Mouse (Mus musculus) layer of hippocampus, adult 11-12 months (tissue): Measurements from ENCODE around the gene Tead1.

Source experiments
- DNase-seq: peaks from one replicate; pipeline ENCODE4 v3.0.0; 2022; ENCODE audit warnings: low spot score

The Tead1 gene

DNA sequence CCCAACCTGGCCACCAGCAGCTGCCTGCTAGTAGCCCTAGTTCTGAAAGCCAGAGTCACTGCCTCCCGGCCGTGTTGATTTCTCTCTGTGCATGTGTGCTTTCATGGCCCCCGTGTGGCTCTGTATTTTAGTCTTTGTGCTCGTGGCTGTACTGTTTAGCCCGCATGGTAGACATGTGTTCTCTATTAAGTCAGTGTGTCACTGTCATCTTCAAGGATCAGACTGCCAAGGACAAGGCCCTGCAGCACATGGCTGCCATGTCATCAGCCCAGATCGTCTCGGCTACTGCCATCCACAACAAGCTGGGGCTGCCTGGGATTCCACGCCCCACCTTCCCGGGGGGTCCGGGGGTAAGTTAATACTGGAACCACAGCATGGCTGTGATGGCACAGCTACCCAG lies 177.5 kb downstream of the Tead1 start:
- DNase-seq: no peak

- no peak for DNase-seq
These were observed 180.8 kb downstream of the Tead1 start for GRCm38 (mm10) chr7:112859887-112860286.

- DNase-seq: peak; percentile 87
These were observed 183.0 kb downstream of the Tead1 start for GRCm38 (mm10) chr7:112862086-112862485.

DNA sequence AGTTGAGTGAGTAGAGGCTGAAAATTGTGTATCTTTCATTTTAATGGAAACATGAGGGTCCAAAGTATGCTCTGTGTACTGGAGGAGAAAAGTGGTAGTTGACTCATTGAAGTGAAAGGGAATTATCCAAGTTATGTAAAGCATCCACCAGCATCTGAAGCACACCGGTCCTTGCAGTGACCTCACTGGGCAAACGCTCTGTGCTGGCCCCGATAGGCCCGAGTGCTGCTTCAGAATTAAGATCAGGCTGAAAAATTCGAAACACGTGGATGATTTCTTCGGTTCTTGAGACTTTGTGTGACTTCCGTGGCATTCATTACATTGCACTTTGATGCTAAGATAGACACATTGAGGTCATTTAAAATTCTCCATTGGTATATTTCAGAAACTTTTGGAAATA lies 185.1 kb downstream of the Tead1 start:
- DNase-seq: no peak

- DNase-seq: peak; percentile 74
These were observed 186.6 kb downstream of the Tead1 start for GRCm38 (mm10) chr7:112865739-112866138.

GRCm38 (mm10) chr7:112868551-112869465 lies 189.7 kb downstream of the Tead1 start:
- peak; percentile 68 for DNase-seq

- no peak for DNase-seq
These were observed 192.6 kb downstream of the Tead1 start for GRCm38 (mm10) chr7:112871752-112872151.

GRCm38 (mm10) chr7:112872435-112873196 lies 193.5 kb downstream of the Tead1 start:
- no peak for DNase-seq

GRCm38 (mm10) chr7:112876128-112876527 lies 197.0 kb downstream of the Tead1 start:
- DNase-seq: no peak

DNA sequence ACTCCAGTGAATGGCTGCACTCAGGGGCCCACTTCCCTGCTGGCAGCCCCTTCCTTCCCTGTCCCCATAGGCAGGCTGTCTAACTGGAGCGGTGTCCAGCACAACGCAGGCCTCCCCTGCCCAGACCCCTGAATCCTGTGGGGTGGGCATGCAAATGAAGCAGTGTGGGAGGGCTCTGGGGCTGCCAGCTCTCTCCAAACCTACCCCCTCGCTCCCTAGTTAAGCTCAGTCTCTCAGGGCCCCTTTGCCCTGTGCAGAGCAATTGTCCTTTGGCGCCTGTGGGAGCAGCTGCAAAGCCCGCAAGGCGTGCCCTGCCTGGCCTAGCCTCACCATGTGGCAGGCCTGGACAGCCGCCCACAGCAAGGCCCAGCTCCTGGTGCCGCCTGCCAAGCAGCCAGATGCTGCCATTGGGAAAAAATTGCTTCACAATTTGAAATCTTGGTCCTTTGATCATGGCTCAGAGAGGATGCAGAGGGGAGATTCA lies 204.7 kb downstream of the Tead1 start:
- peak; percentile 66 for DNase-seq

GRCm38 (mm10) chr7:112885546-112885945 lies 206.4 kb downstream of the Tead1 start:
- no peak for DNase-seq

DNA sequence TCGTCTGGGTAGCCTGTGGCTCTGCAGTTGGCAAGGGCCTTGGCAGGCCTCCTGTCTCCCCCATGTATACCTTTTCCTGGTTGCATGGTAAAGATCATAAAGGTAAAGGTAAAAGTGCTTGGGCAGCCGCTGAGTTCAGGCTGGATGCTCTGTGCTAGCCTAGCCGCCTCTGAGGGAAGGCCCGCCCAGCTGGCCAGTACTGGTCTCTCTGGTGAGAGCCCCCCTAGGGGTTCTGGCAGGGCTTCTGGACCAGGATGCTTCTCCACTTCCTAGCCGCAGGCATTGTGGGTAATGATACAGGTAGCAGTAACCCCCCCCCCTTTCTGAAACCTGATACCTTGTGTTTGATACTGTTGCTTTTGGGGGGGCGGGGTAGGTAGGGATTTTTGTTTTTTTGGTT lies 212.8 kb downstream of the Tead1 start:
- DNase-seq: no peak

GRCm38 (mm10) chr7:112892595-112892994 lies 213.5 kb downstream of the Tead1 start:
- DNase-seq: no peak

DNA sequence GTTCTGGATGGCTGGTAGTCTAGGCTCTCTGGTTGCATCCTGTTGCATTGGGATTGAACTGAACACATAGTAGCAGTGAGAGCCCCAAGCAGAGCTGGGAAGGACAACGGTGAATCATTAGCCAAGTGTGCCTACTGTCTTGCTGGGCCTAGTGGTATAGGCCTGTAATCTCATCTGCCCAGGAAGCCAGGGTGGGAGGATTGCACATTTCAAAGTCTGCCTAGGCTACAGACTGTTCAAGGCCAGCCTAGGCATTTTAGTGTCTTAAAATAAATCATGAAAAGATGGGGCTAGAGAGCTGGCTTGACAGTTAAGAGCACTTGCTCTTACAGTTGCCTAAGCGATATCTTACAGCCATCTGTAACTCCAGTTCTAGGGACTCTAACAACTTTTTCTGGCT lies 217.2 kb downstream of the Tead1 start:
- no peak for DNase-seq

DNA sequence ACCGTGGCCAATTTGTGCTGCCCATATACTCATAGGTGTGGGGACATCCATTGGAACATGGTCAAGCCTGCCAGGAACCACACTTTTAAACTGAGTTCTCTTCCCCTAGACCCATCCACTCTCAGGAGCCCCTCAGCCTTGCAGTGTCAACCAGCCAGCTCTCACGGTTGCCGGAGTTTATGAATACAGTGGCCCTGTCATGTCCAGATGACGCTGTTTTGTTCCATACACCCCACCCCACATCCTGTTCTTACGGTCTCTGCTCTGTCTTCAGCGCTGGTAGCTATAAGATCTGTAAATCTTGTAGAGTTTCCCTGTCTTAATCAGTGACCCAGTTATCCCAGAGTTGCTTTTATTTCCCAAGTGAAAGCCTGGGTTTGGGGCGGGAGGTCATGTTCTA lies 222.6 kb downstream of the Tead1 start:
- DNase-seq: no peak

DNA sequence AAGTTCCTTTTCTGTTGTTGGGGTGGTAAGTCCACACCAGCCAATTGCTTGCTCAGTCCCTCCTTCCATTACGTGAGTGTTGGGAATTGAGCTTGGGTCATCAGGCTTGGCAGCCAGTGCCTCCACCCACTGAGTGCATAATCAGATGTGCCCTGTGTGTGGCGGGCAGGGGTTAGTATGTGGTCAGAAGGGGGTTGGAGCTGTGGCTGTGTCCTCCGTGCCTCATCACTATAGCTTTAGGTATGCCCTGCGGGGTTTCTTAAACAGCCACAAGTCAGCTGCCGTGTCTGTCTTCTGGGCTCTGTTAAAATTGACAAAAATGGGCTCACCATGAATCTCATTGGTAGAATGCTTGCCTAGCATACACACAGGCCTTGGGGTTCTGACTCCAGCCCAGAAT lies 227.7 kb downstream of the Tead1 start:
- DNase-seq: no peak

DNA sequence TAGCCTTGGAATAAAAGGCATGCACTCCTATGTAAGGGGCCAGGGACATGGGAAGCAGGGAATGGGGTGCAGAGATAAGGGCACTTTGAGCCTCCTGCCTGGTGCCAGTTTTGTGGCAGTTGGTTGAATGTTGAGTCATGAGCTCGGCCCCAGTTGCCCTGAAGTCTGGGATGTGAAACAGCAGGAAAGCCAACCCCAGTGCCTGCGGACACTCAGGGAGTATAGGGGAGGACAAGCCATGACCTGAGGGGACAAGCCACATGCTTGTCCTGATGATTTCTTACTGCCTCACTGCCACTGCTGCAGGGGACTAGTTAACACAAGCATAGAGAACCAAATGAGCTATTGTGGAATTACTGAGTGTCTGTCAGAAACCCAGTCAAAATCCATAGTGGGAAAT lies 228.3 kb downstream of the Tead1 start:
- no peak for DNase-seq

- no peak for DNase-seq
These were observed 230.0 kb downstream of the Tead1 start for GRCm38 (mm10) chr7:112909164-112909563.

GRCm38 (mm10) chr7:112912969-112913368 lies 233.9 kb downstream of the Tead1 start:
- no peak for DNase-seq

- peak; percentile 37 for DNase-seq
These were observed 236.5 kb downstream of the Tead1 start for GRCm38 (mm10) chr7:112915571-112915970.

DNA sequence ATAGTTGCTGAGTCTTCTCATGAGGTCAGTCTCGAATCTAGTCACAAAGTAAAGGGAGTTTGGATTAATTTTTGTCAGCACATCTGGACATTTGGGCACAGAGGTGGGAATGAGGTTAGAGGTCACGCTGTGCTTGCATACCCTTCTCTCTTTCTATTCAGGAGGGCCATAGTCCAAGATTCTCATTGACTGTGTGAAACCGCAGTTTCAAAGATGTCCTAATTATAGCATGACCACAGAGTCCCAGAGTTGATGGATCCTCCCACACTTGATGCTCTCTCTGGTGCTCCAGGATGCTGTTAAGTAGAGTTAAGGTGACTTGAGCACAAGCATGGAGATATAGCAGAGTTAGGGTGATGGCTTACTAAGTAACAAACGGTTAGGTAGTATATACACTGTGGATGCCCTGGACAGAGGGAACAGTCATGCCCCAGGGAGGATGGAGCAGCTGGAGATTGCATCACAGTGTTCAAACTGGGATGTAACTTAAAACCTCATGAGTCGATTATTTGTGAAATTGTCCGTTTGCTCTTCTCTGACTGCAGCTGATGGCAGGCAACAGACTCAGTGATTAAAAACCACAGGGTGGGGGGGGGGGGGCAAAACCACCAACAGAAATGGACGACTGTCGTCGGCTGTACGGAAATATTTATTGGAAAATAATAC lies 238.6 kb downstream of the Tead1 start:
- no peak for DNase-seq

DNA sequence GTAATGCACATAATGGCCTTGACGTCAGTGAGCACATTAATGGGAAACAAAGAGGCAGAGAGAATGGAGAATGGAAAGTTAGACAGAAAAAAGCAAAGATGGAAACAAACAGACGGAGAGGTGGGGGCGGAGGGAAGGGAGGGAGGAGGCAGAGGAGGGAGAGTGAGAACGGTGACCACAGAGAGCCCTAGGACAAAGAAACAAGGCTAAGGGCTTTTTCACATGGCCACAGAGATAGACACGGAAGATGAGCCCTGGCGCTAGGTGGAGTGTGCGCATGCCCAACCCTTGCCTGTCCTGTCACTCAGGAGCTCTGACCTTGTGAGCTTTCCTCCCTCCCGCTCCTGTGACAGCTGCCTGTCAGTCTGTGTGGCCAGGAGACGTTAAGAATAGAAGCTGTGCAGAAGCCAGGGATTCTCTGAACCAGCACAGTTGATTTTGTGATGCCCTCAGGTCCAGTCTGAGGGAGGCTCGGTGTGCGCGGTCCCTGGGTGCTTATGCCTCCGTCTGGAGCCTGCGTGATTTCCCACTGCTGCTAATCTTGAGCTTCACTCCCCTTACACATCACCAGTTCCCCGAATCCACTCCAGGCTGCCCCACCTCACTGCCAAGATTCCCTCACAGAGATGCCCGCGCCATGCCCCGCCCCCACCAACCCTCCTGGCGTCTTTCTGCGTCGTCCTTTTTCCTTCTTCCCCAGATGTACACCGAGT lies 239.3 kb downstream of the Tead1 start:
- no peak for DNase-seq
